Mouse (Mus musculus): Measurements from ENCODE around the gene Rab7b. TPM values are rescaled to one million over a fixed set of nuclear protein-coding genes. Genes with fewer than 3 reads are reported as not detected.
A peak's percentile ranks its signal among the peaks of the same experiment; 100 is the strongest.

The Rab7b gene
- 1 to 10 TPM; 4.0 to 5.9 TPM for total RNA-seq (2021)

DNA sequence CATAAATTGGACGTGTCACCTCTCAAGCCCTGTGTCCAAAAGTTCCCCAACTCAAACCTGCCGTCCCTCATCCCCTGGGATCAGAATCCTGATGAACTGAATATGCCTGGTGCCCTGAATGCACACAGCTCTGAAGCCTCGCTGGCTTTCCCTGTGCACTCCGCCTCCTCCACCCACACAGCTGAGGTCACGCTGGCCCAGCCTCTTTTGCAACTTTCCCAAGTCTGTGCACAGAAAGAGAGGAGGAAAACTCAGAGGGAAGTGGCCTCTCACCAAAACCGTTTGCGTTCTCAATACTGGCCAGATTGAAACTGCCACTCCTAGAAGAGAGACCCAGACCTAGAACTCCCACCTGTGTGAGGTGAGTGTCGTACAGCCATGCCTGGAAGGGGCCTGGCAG, at the start of gene Rab7b:
Gene Rab7b, plus strand, starts transcription at position 221 of the 400 bp plus-strand sequence.
- intact Hi-C loops (cut with DNase I), result no loop called here
- DNase-seq, result peak; percentile 80 to 81

GRCm38 (mm10) chr1:131640062-131640461, 48.4 kb upstream of the Rab7b start:
- no peak for DNase-seq
- intact Hi-C loops (cut with DNase I), result no loop called here

GRCm38 (mm10) chr1:131641565-131641964, 46.9 kb upstream of the Rab7b start:
- DNase-seq, result no peak
- intact Hi-C loops (cut with DNase I), result no loop called here

- intact Hi-C loops (cut with DNase I), result no loop called here
- DNase-seq, result no peak
These were observed 46.2 kb upstream of the Rab7b start for GRCm38 (mm10) chr1:131642251-131642650.

DNA sequence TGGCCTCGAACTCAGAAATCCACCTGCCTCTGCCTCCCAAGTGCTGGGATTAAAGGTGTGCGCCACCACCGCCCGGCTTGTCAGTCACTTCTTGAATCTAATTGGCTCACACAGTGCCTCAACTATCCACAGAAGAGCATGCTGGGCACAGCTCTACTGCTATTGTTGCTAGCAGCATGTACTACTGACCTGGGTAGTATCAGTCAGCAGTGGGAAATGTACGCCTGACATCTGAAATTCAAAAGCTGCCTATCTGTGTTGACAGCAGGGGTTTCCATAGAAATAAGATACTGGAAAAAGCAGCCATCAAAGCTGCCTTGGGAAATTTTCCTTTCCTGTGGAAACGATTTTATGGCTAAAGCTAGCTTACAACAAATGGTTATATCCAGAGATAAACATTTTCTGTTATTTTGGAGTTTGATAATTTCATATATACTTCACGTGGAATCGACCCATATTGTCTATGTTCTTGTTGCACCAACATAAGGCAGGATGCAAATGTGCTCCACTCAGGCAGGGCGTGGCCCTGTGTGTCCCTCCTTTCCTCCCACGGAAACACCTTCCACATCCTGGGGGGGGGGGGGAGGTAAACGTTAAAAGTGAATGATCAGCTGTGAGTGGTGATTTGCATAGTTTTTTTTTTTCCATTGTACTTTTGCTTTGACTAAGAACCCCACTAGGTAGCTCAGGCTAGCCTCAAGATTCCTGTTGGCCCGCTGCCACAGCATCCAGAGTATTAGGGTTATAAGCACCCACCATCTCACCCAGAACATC, 35.6 kb upstream of the Rab7b start:
- no peak for DNase-seq
- intact Hi-C loops (cut with DNase I), result no loop called here

GRCm38 (mm10) chr1:131655601-131656000, 32.9 kb upstream of the Rab7b start:
- intact Hi-C loops (cut with DNase I), result loop anchor here (5.0 kb wide), 1 partner anchor 108 kb away; no protein-coding TSS in a partner anchor

GRCm38 (mm10) chr1:131657945-131658354, 30.5 kb upstream of the Rab7b start:
- DNase-seq, result peak; percentile 91 to 95
- intact Hi-C loops (cut with DNase I), result loop anchor here (1.0 to 5.0 kb wide), 2 partner anchors 45 to 111 kb away; no protein-coding TSS in a partner anchor

More at GRCm38 (mm10) chr1:131655601-131656000, 32.9 kb upstream of the Rab7b start:
- no peak for DNase-seq

- intact Hi-C loops (cut with DNase I), result loop anchor here (5.0 kb wide), 2 partner anchors 112 to 377 kb away; no protein-coding TSS in a partner anchor
- DNase-seq, result no peak
These were observed 28.9 kb upstream of the Rab7b start for GRCm38 (mm10) chr1:131659512-131660085.

- no peak for DNase-seq
- intact Hi-C loops (cut with DNase I), result loop anchor here (5.0 kb wide), 1 partner anchor 378 kb away; no protein-coding TSS in a partner anchor
These were observed 28.2 kb upstream of the Rab7b start for GRCm38 (mm10) chr1:131660266-131660665.

DNA sequence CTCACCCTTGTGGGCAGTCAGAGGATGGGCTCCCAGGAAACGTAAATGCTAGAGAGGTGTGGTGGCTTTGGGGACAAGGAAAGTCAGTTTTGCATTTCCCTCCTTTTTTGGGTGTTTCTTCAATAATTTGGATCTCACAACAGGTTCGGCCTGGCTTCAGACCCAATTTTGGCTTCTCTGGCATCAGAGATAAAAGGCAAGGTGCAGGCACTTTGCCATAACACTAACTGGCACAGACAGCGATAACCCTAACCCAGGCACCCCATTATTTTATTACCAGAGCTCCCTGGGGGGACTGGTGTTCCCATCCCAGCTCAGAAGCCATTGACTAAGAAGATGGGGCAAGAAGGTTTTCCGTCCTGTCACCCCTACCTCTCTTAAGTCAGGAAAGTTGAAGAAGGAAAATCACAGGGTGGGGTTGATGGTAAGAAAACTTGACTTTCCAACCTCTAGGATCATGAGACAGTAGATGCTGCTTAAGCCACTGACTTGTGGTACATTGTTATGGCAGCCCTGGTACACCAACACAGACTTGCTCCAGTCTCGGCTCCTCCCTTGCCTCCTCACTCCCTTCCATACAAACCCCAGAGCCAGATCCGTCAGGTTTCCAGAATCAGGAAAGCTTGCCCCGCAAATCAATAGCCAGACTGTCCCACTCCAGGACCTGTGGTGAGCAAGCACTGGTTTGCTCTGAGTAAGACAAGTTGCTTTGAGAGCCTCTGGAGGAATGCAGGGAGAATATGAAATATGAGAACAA, 27.6 kb upstream of the Rab7b start:
- intact Hi-C loops (cut with DNase I), result loop anchor here (5.0 kb wide), 1 partner anchor 379 kb away; no protein-coding TSS in a partner anchor
- no peak for DNase-seq

GRCm38 (mm10) chr1:131661749-131662148, 26.7 kb upstream of the Rab7b start:
- intact Hi-C loops (cut with DNase I), result loop anchor here (5.0 kb wide), 1 partner anchor 379 kb away; no protein-coding TSS in a partner anchor

DNA sequence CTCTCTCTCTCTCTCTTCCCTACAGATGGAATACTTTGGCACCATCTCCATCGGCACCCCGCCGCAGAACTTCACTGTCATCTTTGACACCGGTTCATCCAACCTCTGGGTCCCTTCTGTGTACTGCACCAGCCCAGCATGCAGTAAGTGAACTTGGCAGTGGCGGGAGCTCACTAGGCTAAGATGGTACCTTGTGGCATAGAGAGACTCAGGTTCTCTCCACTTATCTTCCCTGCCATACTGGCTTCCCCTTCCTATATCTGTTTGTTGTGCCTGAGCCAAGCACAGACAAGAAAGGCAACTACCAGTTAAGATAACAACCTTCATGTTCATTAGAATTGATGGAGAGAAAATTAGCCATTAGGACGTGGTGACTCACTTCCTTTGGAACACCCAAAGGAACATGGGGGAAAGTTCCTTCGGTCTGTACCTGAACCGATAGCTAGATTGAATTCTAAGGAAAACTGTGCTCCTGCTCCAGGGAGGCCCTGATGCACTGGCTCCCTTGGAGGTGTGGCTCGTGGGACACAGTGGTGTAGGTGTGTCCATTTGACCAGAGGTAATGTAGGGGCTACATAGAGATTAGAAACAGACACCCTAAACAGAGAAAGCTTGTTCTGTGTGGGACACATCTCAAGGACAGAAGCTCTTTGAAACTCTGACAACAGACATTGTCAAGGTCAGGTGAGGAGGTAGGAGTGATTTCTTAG, 25.1 kb upstream of the Rab7b start:
- intact Hi-C loops (cut with DNase I), result loop anchor here (5.0 kb wide), 1 partner anchor 381 kb away; no protein-coding TSS in a partner anchor
- DNase-seq, result no peak

More at GRCm38 (mm10) chr1:131661749-131662148, 26.7 kb upstream of the Rab7b start:
- DNase-seq, result no peak

GRCm38 (mm10) chr1:131664136-131664535, 24.4 kb upstream of the Rab7b start:
- intact Hi-C loops (cut with DNase I), result loop anchor here (5.0 kb wide), 1 partner anchor 382 kb away; no protein-coding TSS in a partner anchor
- DNase-seq, result no peak

GRCm38 (mm10) chr1:131665886-131666285, 22.6 kb upstream of the Rab7b start:
- intact Hi-C loops (cut with DNase I), result no loop called here
- DNase-seq, result peak in 1 of 2 experiments; percentile 26

GRCm38 (mm10) chr1:131671113-131671512, 17.4 kb upstream of the Rab7b start:
- intact Hi-C loops (cut with DNase I), result no loop called here
- DNase-seq, result no peak

- no peak for DNase-seq
- intact Hi-C loops (cut with DNase I), result no loop called here
These were observed 16.1 kb upstream of the Rab7b start for GRCm38 (mm10) chr1:131672361-131672760.

GRCm38 (mm10) chr1:131679644-131680043, 8.9 kb upstream of the Rab7b start:
- no peak for DNase-seq
- intact Hi-C loops (cut with DNase I), result no loop called here

DNA sequence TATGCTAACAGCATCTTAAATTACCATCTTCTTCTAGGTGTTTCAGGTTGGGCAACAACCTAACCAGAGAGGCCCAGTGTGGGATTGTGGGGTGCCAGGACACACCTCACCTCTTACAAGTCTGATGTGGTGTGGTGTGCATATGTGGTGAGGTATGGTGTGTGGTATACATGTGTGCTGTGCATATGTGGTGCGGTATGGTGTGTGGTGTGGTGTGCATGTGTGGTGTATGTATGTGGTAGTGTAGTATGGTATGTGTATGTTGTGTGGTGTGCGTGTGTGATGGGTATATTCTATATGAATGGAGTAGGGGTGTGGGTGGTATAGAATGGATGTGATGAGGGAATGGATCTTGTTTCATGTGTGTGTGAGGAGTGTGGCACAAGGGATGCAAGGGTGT, 756 bp upstream of the Rab7b start:
- no peak for DNase-seq
- intact Hi-C loops (cut with DNase I), result no loop called here

DNA sequence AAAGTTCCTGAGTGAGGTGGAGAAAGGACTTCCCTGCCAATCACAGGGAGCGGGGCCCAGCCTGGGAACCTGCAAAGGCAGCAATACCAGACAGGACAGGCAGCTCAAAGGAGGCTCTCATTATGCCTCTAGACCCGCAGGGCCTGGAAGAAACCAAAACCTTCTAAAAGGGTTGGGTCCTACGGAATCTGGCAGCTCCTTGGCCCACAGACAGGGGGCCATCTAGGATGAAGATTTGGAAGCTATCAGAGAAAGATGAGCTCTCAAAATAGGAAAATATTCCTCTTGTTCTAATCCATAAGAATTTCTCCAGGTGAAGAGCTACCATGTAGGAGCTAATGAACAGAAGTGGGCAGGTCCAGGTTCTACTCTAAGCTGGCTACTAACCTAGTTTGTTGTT, 521 bp downstream of the Rab7b start:
- no peak for DNase-seq
- intact Hi-C loops (cut with DNase I), result no loop called here

DNA sequence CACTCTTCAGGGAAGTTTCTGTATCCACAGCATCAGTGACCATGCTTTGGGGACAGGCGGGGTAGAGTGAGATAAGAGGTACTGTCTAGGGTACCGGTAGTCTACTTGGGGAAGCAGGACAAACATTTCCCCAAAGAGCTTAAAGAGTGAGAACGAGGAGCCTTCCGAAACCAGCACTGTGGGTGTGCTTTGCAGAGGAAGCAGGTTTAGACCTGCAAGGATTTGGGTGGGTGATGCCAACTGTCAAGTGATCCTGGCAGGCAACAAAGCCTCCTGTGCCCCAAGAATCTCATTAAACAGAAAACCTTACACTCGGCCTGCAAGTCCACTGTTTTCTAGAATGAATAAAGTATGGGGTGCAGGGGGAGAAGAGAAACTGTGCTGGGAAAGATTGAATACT, 1.4 kb downstream of the Rab7b start:
- intact Hi-C loops (cut with DNase I), result no loop called here
- no peak for DNase-seq
